Mouse (Mus musculus) brown adipose tissue, adult 24 weeks (tissue): ENCODE measurements around the gene Dlgap1. TPM values are rescaled to one million over a fixed set of nuclear protein-coding genes. Genes with fewer than 3 reads are reported as not detected.

Source experiments
- H3K27ac ChIP-seq: fragments of 200-500 bp; replicated peaks from 2 replicates; pipeline ENCODE4 v1.5.1; 2012; ENCODE audit warnings: low read depth, mild to moderate bottlenecking, low read length
- H3K4me1 ChIP-seq: fragments of 200-500 bp; 2 replicates; pipeline ENCODE4 v1.6.1; 2012; ENCODE audit warnings: low read length, mixed read lengths; ENCODE audit not compliant: control insufficient read depth, insufficient read depth, insufficient read length
- H3K4me3 ChIP-seq: fragments of 200-500 bp; 2 replicates; pipeline ENCODE4 v1.5.1; 2012; ENCODE audit warnings: low read depth, mild to moderate bottlenecking, low read length, moderate library complexity; ENCODE audit not compliant: insufficient read depth
- polyA plus RNA-seq: library from polyadenylated mRNA; stranded (reverse); fragments of >200 nt; gene quantifications from 2 replicates; pipeline ENCODE4 v1.2.4, GENCODE M21; 2012; ENCODE audit not compliant: missing spikeins, insufficient read depth, insufficient read length

Dlgap1 gene
- polyA plus RNA-seq, 1 experiment = 1.2 TPM

GRCm38 (mm10) chr17:70852686-70853386, 884.0 kb downstream of the Dlgap1 start:
- H3K27ac ChIP-seq = peak overlapping the region; percentile 85
- peak overlapping the region; percentile 87 for H3K4me3 ChIP-seq
- 0 out of 2 replicates have a peak, but pooled peaks cover 3% of the 10 kb centered on the region for H3K4me1 ChIP-seq

GRCm38 (mm10) chr17:70853436-70853905, 884.6 kb downstream of the Dlgap1 start, which contains the start of gene Tgif1:
Tgif1 (minus strand) TSS chr17:70853546.
- peak within 1 kb of the TSS; percentile 85 for H3K27ac ChIP-seq
- H3K4me3 ChIP-seq = peak within 1 kb of the TSS; percentile 87
- 0 out of 2 replicates have a peak, but pooled peaks cover 3% of the 10 kb centered on the region for H3K4me1 ChIP-seq

- Histone ChIP-seq H3K4me1 (0 out of 2 replicates have a peak, but pooled peaks cover 3% of the 10 kb centered on the region), H3K4me3 (peak overlapping the region; percentile 87), H3K27ac (peak overlapping the region; percentile 67)
Observed at GRCm38 (mm10) chr17:70854021-70854420, 885.1 kb downstream of the Dlgap1 start.

GRCm38 (mm10) chr17:70856871-70857415, 888.1 kb downstream of the Dlgap1 start:
- no peak overlapping the region for H3K27ac ChIP-seq
- H3K4me3 ChIP-seq = no peak overlapping the region
- 0 out of 2 replicates have a peak, but pooled peaks cover 3% of the 10 kb centered on the region for H3K4me1 ChIP-seq

GRCm38 (mm10) chr17:70858814-70859213, 889.9 kb downstream of the Dlgap1 start:
- H3K4me3 ChIP-seq = no peak overlapping the region
- 0 out of 2 replicates have a peak, but pooled peaks cover 3% of the 10 kb centered on the region for H3K4me1 ChIP-seq
- H3K27ac ChIP-seq = no peak overlapping the region

- Histone ChIP-seq H3K27ac (no peak overlapping the region), H3K4me1 (no peaks in the 10 kb centered on the region), H3K4me3 (no peak overlapping the region)
Observed at GRCm38 (mm10) chr17:70864117-70864516, 895.2 kb downstream of the Dlgap1 start.

- Histone ChIP-seq H3K27ac (no peak overlapping the region), H3K4me1 (no peaks in the 10 kb centered on the region)
Observed at GRCm38 (mm10) chr17:70864645-70865044, 895.8 kb downstream of the Dlgap1 start.

GRCm38 (mm10) chr17:70865060-70865604, 896.3 kb downstream of the Dlgap1 start:
- Histone ChIP-seq H3K4me1 (no peaks in the 10 kb centered on the region), H3K27ac (no peak overlapping the region), H3K4me3 (no peak overlapping the region)

More at GRCm38 (mm10) chr17:70864645-70865044, 895.8 kb downstream of the Dlgap1 start:
- no peak overlapping the region for H3K4me3 ChIP-seq

- Histone ChIP-seq H3K27ac (no peak overlapping the region), H3K4me3 (no peak overlapping the region), H3K4me1 (no peaks in the 10 kb centered on the region)
Observed at GRCm38 (mm10) chr17:70866029-70866428, 897.2 kb downstream of the Dlgap1 start.

- Histone ChIP-seq H3K4me3 (no peak overlapping the region), H3K27ac (no peak overlapping the region), H3K4me1 (no peaks in the 10 kb centered on the region)
Observed at GRCm38 (mm10) chr17:70866538-70867114, 897.8 kb downstream of the Dlgap1 start.

GRCm38 (mm10) chr17:70868577-70869229, 899.8 kb downstream of the Dlgap1 start:
- no peak overlapping the region for H3K4me3 ChIP-seq
- H3K27ac ChIP-seq = no peak overlapping the region
- no peaks in the 10 kb centered on the region for H3K4me1 ChIP-seq

GRCm38 (mm10) chr17:70870581-70870980, 901.7 kb downstream of the Dlgap1 start:
- no peak overlapping the region for H3K4me3 ChIP-seq
- H3K27ac ChIP-seq = no peak overlapping the region
- no peaks in the 10 kb centered on the region for H3K4me1 ChIP-seq
